Mouse (Mus musculus): ENCODE measurements around the gene Gpatch2l. TPM values are rescaled to one million over a fixed set of nuclear protein-coding genes. Genes with fewer than 3 reads are reported as not detected.

The Gpatch2l gene
- polyA plus RNA-seq (2021; fragmentation: Nextera tagmentation), result 7.5 and 8.1 TPM in 2 replicates
- long read RNA-seq, experiment 1, full-length matches to known transcripts, result 8 of 19 reads
- long read RNA-seq, experiment 1, partial matches to known transcripts, result 7 of 19 reads
- long read RNA-seq, experiment 1, other reads (novel, unspliced or antisense), result 4 of 19 reads
- long read RNA-seq, experiment 2, full-length matches to known transcripts, result 99 of 128 reads
- long read RNA-seq, experiment 2, partial matches to known transcripts, result 14 of 128 reads
- long read RNA-seq, experiment 2, other reads (novel, unspliced or antisense), result 15 of 128 reads

DNA sequence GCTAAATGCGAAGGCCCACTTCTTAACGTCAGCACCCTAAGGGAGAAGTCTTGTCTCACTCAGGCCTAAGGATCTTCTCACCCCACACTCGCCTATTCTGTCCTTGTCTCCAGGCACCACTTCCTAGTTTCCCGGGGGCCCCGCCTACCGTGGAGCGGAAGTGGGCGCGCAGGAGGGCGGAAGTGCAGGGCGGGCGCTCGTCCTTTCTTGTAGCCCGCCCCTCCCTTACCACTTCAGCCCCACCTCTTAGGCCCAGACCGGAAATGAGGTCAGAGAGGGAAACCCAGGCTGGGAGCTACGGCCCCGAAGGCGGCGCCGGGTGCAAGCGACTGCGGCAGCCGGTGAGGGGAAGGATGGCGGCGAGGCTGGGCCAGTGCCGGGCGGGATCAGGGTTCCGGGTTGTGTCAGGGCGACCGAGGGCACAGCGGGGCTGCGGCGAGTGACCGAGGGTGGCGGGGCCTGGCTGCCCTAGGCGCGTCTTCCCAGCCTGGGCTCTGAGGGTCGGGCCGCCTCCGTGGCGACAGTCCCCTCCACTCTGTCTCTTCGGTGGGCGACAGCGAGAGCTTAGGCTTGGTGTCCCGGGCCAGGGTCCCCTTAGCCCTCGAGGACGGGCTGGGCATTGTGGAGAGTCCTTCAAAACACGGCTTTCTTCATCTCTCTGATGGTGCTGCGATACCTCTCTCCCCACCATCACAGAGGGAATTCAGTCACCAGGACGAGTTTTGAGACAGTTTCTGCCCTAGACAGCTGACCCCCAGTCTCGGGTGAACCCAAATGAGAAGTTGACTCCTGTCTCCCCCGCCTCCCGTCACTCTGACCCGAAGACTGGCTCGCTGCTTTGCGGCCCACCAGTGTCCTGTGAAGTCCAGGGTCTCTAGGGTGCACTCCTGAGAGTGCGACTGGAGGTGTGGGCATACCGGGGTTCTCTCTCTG lies at the start of gene Gpatch2l:
Gene Gpatch2l, plus strand, starts transcription at position 255 of the 933 bp plus-strand sequence.

Other genes starting within 250 kb of the Gpatch2l start
- 4.0 and 4.3 TPM in 2 replicates for gene Tgfb3, start 162.8 kb upstream of the Gpatch2l start, polyA plus RNA-seq (2021; fragmentation: Nextera tagmentation)
- gene Ift43, start 159.3 kb upstream of the Gpatch2l start, polyA plus RNA-seq (2021; fragmentation: Nextera tagmentation), result 32.0 and 40.0 TPM in 2 replicates
- 0.09 and 0.21 TPM in 2 replicates for gene Esrrb, start 119.3 kb downstream of the Gpatch2l start, polyA plus RNA-seq (2021; fragmentation: Nextera tagmentation)